Mouse (Mus musculus) myocyte (in vitro differentiated cells): Measurements from ENCODE around the gene Gm3417.

Experiments used
- E2F4 ChIP-seq: IDR thresholded peaks from one replicate; pipeline ENCODE4 v1.6.1; 2011; ENCODE audit warnings: mild to moderate bottlenecking, control low read depth, moderate library complexity; ENCODE audit not compliant: insufficient read depth
- MAX ChIP-seq: IDR thresholded peaks from one replicate; pipeline ENCODE4 v1.6.1; 2011; ENCODE audit warnings: low read depth, mild to moderate bottlenecking, control low read depth
- POLR2A ChIP-seq: IDR thresholded peaks from one replicate; pipeline ENCODE4 v1.6.1; 2011; ENCODE audit warnings: low read depth, mild to moderate bottlenecking, control low read depth, moderate library complexity; ENCODE audit not compliant: insufficient read length
- TCF12 ChIP-seq: IDR thresholded peaks from one replicate; pipeline ENCODE4 v1.6.1; 2011; ENCODE audit warnings: mild to moderate bottlenecking, control low read depth; ENCODE audit not compliant: poor library complexity, insufficient read depth, severe bottlenecking
- USF1 ChIP-seq: IDR thresholded peaks from one replicate; pipeline ENCODE4 v1.6.1; 2011; ENCODE audit warnings: low read depth, mild to moderate bottlenecking, control low read depth, moderate library complexity

GRCm38 (mm10) chr17:14928631-14929030, 50.0 kb downstream of the Gm3417 start:
- TF ChIP-seq E2F4 (no peak), USF1 (no peak), POLR2A (no peak), TCF12 (no peak), MAX (no peak)
